Mouse (Mus musculus) erythroblast, embryonic 14.5 days (primary cell): ENCODE results near the gene Smarca4. TPM values are rescaled to one million over a fixed set of nuclear protein-coding genes. Genes with fewer than 3 reads are reported as not detected.

Experiments
- H3K27me3 ChIP-seq: 2 replicates; pipeline ENCODE4 v1.6.1; 2012; ENCODE audit warnings: inconsistent platforms; ENCODE audit not compliant: control insufficient read depth
- H3K36me3 ChIP-seq: 2 replicates; pipeline ENCODE4 v1.6.1; 2012; ENCODE audit warnings: mild to moderate bottlenecking, inconsistent platforms; ENCODE audit not compliant: control insufficient read depth
- H3K4me1 ChIP-seq: 2 replicates; pipeline ENCODE4 v1.6.1; 2012; ENCODE audit warnings: inconsistent platforms; ENCODE audit not compliant: control insufficient read depth
- H3K4me3 ChIP-seq: replicated peaks from 2 replicates; pipeline ENCODE3; 2012; ENCODE audit warnings: moderate library complexity, mild to moderate bottlenecking, inconsistent platforms
- H3K9me3 ChIP-seq: 2 replicates; pipeline ENCODE4 v1.6.1; 2012; ENCODE audit warnings: low read length, inconsistent platforms, mixed read lengths; ENCODE audit not compliant: control insufficient read depth
- GATA1 ChIP-seq: IDR thresholded peaks from 2 replicates; pipeline ENCODE4 v1.6.1; 2012; ENCODE audit warnings: low read length, inconsistent platforms, mixed read lengths
- TAL1 ChIP-seq: IDR thresholded peaks from 3 replicates; pipeline ENCODE4 v1.6.1; 2012; ENCODE audit warnings: low read length, inconsistent platforms, mixed read lengths
- polyA plus RNA-seq: library from polyadenylated mRNA; stranded (reverse); fragments of >175 nt; gene quantifications from 2 replicates; pipeline ENCODE4 v1.2.3, GENCODE M21; 2012

The Smarca4 gene
- polyA plus RNA-seq, 1 experiment: 11.3 TPM

DNA sequence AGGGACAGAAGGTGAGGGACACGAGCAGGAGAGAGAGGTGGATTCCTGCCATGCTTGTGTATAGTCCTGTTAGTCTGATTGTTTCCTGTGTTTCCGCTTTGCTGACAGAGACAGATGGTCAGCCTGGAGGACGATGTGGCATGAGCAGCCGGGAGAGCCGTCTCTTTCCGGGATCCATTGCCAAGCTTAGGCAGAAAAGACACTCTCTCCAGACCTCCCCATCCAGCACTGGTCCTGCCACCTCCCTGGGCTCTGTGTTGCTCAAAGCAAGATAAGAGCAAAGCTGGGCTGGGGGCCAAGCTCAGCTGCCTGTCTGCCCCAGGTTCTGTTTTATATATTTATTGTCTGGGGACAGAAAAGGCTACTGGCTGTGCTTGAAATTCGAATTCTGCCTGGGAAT, 132.1 kb downstream of the Smarca4 start:
- Histone ChIP-seq H3K4me3 (no peak overlapping the region), H3K36me3 (peaks cover 68% of the 10 kb centered on the region), H3K4me1 (peaks cover 2% of the 10 kb centered on the region; the same call in 1 of the 2 replicates), H3K9me3 (no peaks in the 10 kb centered on the region), H3K27me3 (no peaks in the 10 kb centered on the region)
- TF ChIP-seq GATA1: no peak
- no peak for TF ChIP-seq TAL1

DNA sequence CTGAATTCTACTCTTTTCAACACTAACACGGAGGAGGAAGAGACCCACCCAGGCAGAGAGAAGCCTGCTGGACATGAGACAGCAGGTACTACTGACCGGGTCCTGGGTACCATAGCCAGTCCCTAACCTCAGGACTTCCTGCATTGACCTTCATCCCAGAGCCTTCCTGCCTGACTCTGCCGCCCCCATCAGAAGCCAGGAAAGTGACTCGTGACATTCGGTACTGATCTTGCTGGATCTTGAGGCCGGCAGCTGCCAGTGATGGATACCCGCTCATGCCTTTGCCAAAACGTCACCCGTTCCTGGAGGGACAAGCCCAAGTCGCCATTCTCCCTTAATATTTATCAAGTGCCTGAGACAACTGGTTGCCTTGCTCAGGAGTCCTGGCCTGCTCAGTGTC, 132.5 kb downstream of the Smarca4 start:
- Histone ChIP-seq H3K4me1 (peaks cover 2% of the 10 kb centered on the region; the same call in 1 of the 2 replicates), H3K9me3 (no peaks in the 10 kb centered on the region), H3K27me3 (no peaks in the 10 kb centered on the region), H3K4me3 (no peak overlapping the region), H3K36me3 (peaks cover 67% of the 10 kb centered on the region)
- TF ChIP-seq GATA1: no peak
- TF ChIP-seq TAL1: no peak

DNA sequence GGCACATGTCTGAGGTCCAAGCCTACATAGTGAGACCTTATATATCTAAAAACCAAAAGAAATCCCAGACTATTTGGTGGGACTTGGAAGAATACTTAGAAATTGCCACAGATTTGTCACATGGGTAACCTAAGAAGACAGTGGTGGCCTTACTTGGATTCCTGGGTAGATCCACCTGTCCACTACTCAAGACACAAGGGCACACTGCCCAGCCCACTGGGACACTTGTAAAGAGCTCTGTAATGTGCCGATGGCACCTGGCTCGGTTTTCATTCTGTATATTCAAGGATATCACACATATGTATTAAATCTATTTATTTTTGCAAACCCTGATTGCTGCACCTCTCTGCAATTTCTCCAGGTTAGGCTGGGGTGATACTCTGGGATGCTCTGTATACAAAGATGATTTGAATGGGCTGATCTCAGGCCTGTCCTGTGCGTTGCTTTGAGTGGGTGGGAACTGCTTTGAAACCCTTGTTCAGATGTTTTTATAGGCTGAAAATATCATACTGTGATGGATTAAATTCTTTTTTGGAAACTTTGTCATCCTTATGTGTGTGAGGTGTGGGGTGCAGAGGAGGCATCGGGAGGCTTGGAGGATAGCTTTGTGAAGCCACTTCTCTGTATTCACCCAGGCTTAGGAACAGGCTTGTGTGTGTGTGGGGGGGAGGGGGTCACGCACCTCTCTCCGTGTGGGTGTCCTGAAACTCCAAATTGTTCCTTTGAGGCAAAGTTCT, 133.6 kb downstream of the Smarca4 start:
- TF ChIP-seq GATA1: no peak
- no peak for TF ChIP-seq TAL1
- H3K9me3 ChIP-seq: no peaks in the 10 kb centered on the region
- H3K4me1 ChIP-seq: peaks cover 5% of the 10 kb centered on the region; the same call in 1 of the 2 replicates
- no peaks in the 10 kb centered on the region for H3K27me3 ChIP-seq
- peaks cover 67% of the 10 kb centered on the region for H3K36me3 ChIP-seq
- H3K4me3 ChIP-seq: no peak overlapping the region

- H3K36me3 ChIP-seq: peaks cover 65% of the 10 kb centered on the region
- H3K4me3 ChIP-seq: no peak overlapping the region
- TF ChIP-seq GATA1 (no peak), TAL1 (no peak)
- H3K27me3 ChIP-seq: no peaks in the 10 kb centered on the region
- H3K9me3 ChIP-seq: no peaks in the 10 kb centered on the region
- peaks cover 5% of the 10 kb centered on the region; the same call in 1 of the 2 replicates for H3K4me1 ChIP-seq
Observed at GRCm38 (mm10) chr9:21750370-21750769, 134.4 kb downstream of the Smarca4 start.

DNA sequence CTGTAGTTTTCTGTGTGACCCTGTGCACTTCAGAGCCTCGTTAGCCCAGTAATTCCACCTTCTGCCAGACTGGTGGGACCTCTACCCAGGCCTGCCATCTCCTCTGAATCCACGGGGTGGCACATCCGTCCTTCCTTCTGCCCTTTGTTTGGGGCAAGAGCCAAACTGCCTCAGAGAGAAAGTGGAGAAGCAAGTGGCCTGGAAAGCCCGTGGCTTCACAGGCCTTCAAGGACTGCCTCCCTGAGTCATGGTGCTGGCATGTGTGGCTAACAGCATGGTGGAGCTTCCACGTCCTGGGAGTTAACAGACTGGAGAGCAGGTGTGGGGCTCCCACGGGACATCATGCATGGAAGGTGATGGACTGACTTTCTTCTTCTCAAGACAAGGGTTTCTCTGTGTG, 135.4 kb downstream of the Smarca4 start:
- TF ChIP-seq GATA1 (no peak), TAL1 (no peak)
- H3K27me3 ChIP-seq: no peaks in the 10 kb centered on the region
- no peaks in the 10 kb centered on the region for H3K9me3 ChIP-seq
- H3K4me1 ChIP-seq: peaks cover 7% of the 10 kb centered on the region; the same call in 1 of the 2 replicates
- peaks cover 62% of the 10 kb centered on the region for H3K36me3 ChIP-seq
- H3K4me3 ChIP-seq: no peak overlapping the region

GRCm38 (mm10) chr9:21752252-21752792, 136.4 kb downstream of the Smarca4 start:
- Histone ChIP-seq H3K27me3 (no peaks in the 10 kb centered on the region), H3K9me3 (no peaks in the 10 kb centered on the region), H3K4me1 (peaks cover 13% of the 10 kb centered on the region), H3K36me3 (peaks cover 62% of the 10 kb centered on the region), H3K4me3 (no peak overlapping the region)
- no peak for TF ChIP-seq TAL1
- no peak for TF ChIP-seq GATA1

Other genes with a start within 250 kb of the Smarca4 start
- 4.7 and 5.2 TPM in 2 replicates for gene Ilf3, start 248.3 kb upstream of the Smarca4 start, polyA plus RNA-seq
- 1.7 and 2.0 TPM in 2 replicates for gene Qtrt1, start 204.3 kb upstream of the Smarca4 start, polyA plus RNA-seq
- 112 and 129 TPM in 2 replicates for gene Dnm2, start 191.3 kb upstream of the Smarca4 start, polyA plus RNA-seq
- gene Tmed1, start 105.9 kb upstream of the Smarca4 start, polyA plus RNA-seq: 0.47 and 0.75 TPM in 2 replicates
- gene AB124611, start 90.0 kb upstream of the Smarca4 start, polyA plus RNA-seq: 0.13 and 0.39 TPM in 2 replicates
- 41.9 and 46.0 TPM in 2 replicates for gene Carm1, start 69.3 kb upstream of the Smarca4 start, polyA plus RNA-seq
- 0.74 and 1.2 TPM in 2 replicates for gene Timm29, start 23.4 kb upstream of the Smarca4 start, polyA plus RNA-seq
- 0.20 and 0.25 TPM in 2 replicates for gene Yipf2, start 23.3 kb upstream of the Smarca4 start, polyA plus RNA-seq
- 0.25 and 0.30 TPM in 2 replicates for gene Ldlr, start 107.3 kb downstream of the Smarca4 start, polyA plus RNA-seq
- gene Spc24, start 144.1 kb downstream of the Smarca4 start, polyA plus RNA-seq: 27.4 and 32.7 TPM in 2 replicates
- gene Kank2, start 182.6 kb downstream of the Smarca4 start, polyA plus RNA-seq: 0.02 and 0.03 TPM in 2 replicates
- 0.16 TPM in 1 of 2 replicates, not detected in the other for gene Angptl8, start 219.3 kb downstream of the Smarca4 start, polyA plus RNA-seq
- 0.06 and 0.08 TPM in 2 replicates for gene Dock6, start 236.5 kb downstream of the Smarca4 start, polyA plus RNA-seq